Mouse (Mus musculus) olfactory bulb, adult 2 months (tissue): ENCODE results near the gene Rsad1.

ENCODE experiments used
- CTCF ChIP-seq: fragments of 200-500 bp; IDR thresholded peaks from 2 replicates; pipeline ENCODE4 v1.5.1; 2012; ENCODE audit warnings: low read depth, mild to moderate bottlenecking, low read length, moderate library complexity; ENCODE audit not compliant: insufficient read depth
- POLR2A ChIP-seq: fragments of 200-500 bp; IDR thresholded peaks from 2 replicates; pipeline ENCODE4 v1.6.1; 2012; ENCODE audit warnings: mild to moderate bottlenecking, low read depth, low read length, moderate library complexity; ENCODE audit not compliant: insufficient read depth

GRCm38 (mm10) chr11:94585091-94585490 is 36.0 kb upstream of the Rsad1 start:
- TF ChIP-seq CTCF = no peak
- TF ChIP-seq POLR2A = no peak
